Mouse (Mus musculus): Measurements from ENCODE around the gene Loxl3.

DNA sequence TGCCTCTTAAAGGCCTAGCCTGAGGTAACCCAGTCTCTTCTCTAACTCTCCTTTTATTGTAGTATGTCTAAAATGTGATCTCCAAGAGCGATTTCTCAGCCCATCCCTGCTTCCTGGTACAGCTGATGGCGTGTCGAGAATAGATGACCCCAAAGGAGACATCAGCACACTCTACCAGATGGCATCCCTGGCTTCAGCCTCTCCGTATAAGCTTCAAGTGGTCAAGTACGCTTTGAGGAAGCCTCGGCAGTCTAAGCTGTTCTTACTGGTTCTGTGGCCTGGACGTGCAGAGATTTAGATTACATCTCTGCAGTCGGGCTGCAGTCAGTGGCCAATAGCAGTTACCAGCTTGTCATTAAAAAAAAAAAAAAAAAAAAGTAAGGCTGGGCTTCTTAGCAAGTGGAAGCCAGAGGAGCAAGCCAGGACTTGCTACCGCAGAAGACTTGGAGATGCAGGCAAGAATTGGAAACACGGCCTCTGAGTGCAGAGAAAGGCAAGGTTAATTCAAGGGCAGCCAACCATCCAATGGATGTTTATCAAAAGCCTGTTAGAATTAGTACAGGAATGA lies 28.4 kb upstream of the Loxl3 start:
- TF ChIP-seq EP300 (IDR thresholded peaks at IDR 0.05; ENCODE audit: low read depth) (no peak), CTCF (IDR thresholded peaks at IDR 0.05; ENCODE audit: low read depth) (no peak)
